Mouse (Mus musculus) kidney, embryonic 14.5 days (tissue): Measurements from ENCODE around the gene Gpx7. TPM values are rescaled to one million over a fixed set of nuclear protein-coding genes. Genes with fewer than 3 reads are reported as not detected.
"Not testable (repeated sequence)": the region's sequence is repeated elsewhere in the genome, so short reads cannot be mapped to it uniquely, and the experiment has no call there.

Source experiments
- ATAC-seq: fragments of 200-750 bp; cut with Nextera tagmentation; 2 replicates; pipeline ENCODE4 v1.8.0; 2017; ENCODE audit warnings: moderate number of reproducible peaks, mild to moderate bottlenecking, moderate TSS enrichment, moderate library complexity; ENCODE audit not compliant: low FRiP score, low TSS enrichment
- H3K27ac ChIP-seq: fragments of 300-500 bp; sonication (generic); 2 replicates; pipeline ENCODE4 v1.5.1; 2014; ENCODE audit warnings: low read depth, mild to moderate bottlenecking, low read length, moderate library complexity, mixed read lengths
- H3K27me3 ChIP-seq: fragments of 300-500 bp; sonication (generic); 2 replicates; pipeline ENCODE4 v1.6.1; 2014; ENCODE audit warnings: mild to moderate bottlenecking, low read length; ENCODE audit not compliant: control insufficient read depth, insufficient read depth
- H3K36me3 ChIP-seq: fragments of 300-500 bp; sonication (generic); 2 replicates; pipeline ENCODE4 v1.6.1; 2014; ENCODE audit warnings: low read length, mixed read lengths; ENCODE audit not compliant: control insufficient read depth, insufficient read depth
- H3K4me1 ChIP-seq: fragments of 300-500 bp; sonication (generic); 2 replicates; pipeline ENCODE4 v1.6.1; 2014; ENCODE audit warnings: low read length, mixed read lengths; ENCODE audit not compliant: control insufficient read depth, insufficient read depth
- H3K4me2 ChIP-seq: fragments of 300-500 bp; sonication (generic); replicated peaks from 2 replicates; pipeline ENCODE4 v1.6.1; 2014; ENCODE audit warnings: low read depth, mild to moderate bottlenecking, low read length
- H3K4me3 ChIP-seq: fragments of 300-500 bp; sonication (generic); 2 replicates; pipeline ENCODE4 v1.5.1; 2014; ENCODE audit warnings: mild to moderate bottlenecking, low read length
- H3K9ac ChIP-seq: fragments of 300-500 bp; sonication (generic); 2 replicates; pipeline ENCODE4 v1.6.1; 2014; ENCODE audit warnings: low read depth, mild to moderate bottlenecking, low read length, moderate library complexity
- H3K9me3 ChIP-seq: fragments of 300-500 bp; sonication (generic); 2 replicates; pipeline ENCODE4 v1.6.1; 2016; ENCODE audit warnings: low read length; ENCODE audit not compliant: control insufficient read depth
- WGBS: fragments of 180-500 bp; shearing (Covaris S2); extraction: QIAGEN DNeasy Blood & Tissue Kit; methylation state at CpG from one replicate; pipeline ENCODE4 v1.1.7; 2014; 5-methylcytosine and 5-hydroxymethylcytosine counted together
- polyA plus RNA-seq: library from polyadenylated mRNA; unstranded; fragments of >200 nt; fragmentation: Nextera tagmentation; extraction: Ambion mirVana; gene quantifications from 2 replicates; pipeline ENCODE4 v1.2.1, GENCODE M21; 2014

Gpx7 gene
- polyA plus RNA-seq, 1 experiment from 2014 or later = 52.1 TPM

- 3% methylated on average over 18 of the region's 18 CpGs for WGBS
- no peaks in the 10 kb centered on the region for H3K27me3 ChIP-seq
- no peaks in the 10 kb centered on the region for H3K36me3 ChIP-seq
- H3K4me2 ChIP-seq = peak overlapping the region; percentile 33
- peak overlapping the region; percentile 44 for H3K9ac ChIP-seq
- no peaks in the 10 kb centered on the region for H3K9me3 ChIP-seq
- peak; percentile 90 for ATAC-seq
- H3K4me1 ChIP-seq = peaks cover 39% of the 10 kb centered on the region
- no peak overlapping the region for H3K4me3 ChIP-seq
- H3K27ac ChIP-seq = peak overlapping the region; percentile 96
Observed at GRCm38 (mm10) chr4:108362321-108363261, 44.2 kb downstream of the Gpx7 start.

- peak; percentile 58 for ATAC-seq
- Histone ChIP-seq H3K4me3 (peak overlapping the region; percentile 3; the same call in 1 of the 2 replicates), H3K9ac (peak overlapping the region; percentile 29; the same call in 1 of the 2 replicates), H3K9me3 (no peaks in the 10 kb centered on the region), H3K4me1 (peaks cover 46% of the 10 kb centered on the region), H3K36me3 (no peaks in the 10 kb centered on the region), H3K27me3 (no peaks in the 10 kb centered on the region), H3K4me2 (peak overlapping the region; percentile 41), H3K27ac (peak overlapping the region; percentile 88)
- 6% methylated on average over 28 of the region's 28 CpGs for WGBS
Observed at GRCm38 (mm10) chr4:108360136-108361055, 46.4 kb downstream of the Gpx7 start.

- Histone ChIP-seq H3K9ac (no peak overlapping the region), H3K9me3 (no peaks in the 10 kb centered on the region), H3K27ac (no peak overlapping the region), H3K27me3 (no peaks in the 10 kb centered on the region), H3K4me1 (peaks cover 43% of the 10 kb centered on the region), H3K36me3 (no peaks in the 10 kb centered on the region), H3K4me3 (no peak overlapping the region), H3K4me2 (no peak overlapping the region)
- WGBS = 46% methylated on average over 4 of the region's 4 CpGs
- no peak for ATAC-seq
Observed at GRCm38 (mm10) chr4:108358498-108358897, 48.3 kb downstream of the Gpx7 start.

GRCm38 (mm10) chr4:108357458-108357857 is 49.3 kb downstream of the Gpx7 start:
- Histone ChIP-seq H3K9me3 (no peaks in the 10 kb centered on the region), H3K4me2 (no peak overlapping the region), H3K4me1 (peaks cover 33% of the 10 kb centered on the region), H3K36me3 (no peaks in the 10 kb centered on the region), H3K9ac (no peak overlapping the region), H3K4me3 (no peak overlapping the region), H3K27ac (no peak overlapping the region), H3K27me3 (no peaks in the 10 kb centered on the region)
- ATAC-seq = no peak
- WGBS = 81% methylated on average over 8 of the region's 8 CpGs

GRCm38 (mm10) chr4:108353591-108353990 is 53.2 kb downstream of the Gpx7 start:
- ATAC-seq, H3K4me3 ChIP-seq, H3K9me3 ChIP-seq, H3K27ac ChIP-seq, H3K4me2 ChIP-seq, H3K9ac ChIP-seq, H3K36me3 ChIP-seq, H3K27me3 ChIP-seq: not testable (repeated sequence)
- H3K4me1 ChIP-seq = peaks cover 45% of the 10 kb centered on the region

- WGBS = 3% methylated on average over 8 of the region's 8 CpGs
- peak; percentile 91 for ATAC-seq
- H3K9me3 ChIP-seq = no peaks in the 10 kb centered on the region
- H3K4me2 ChIP-seq = no peak overlapping the region
- H3K4me1 ChIP-seq = peaks cover 47% of the 10 kb centered on the region
- H3K27me3 ChIP-seq = no peaks in the 10 kb centered on the region
- H3K27ac ChIP-seq = peak overlapping the region; percentile 56
- no peaks in the 10 kb centered on the region for H3K36me3 ChIP-seq
- no peak overlapping the region for H3K9ac ChIP-seq
- H3K4me3 ChIP-seq = no peak overlapping the region
Observed at GRCm38 (mm10) chr4:108350819-108351218, 55.9 kb downstream of the Gpx7 start.

Other genes starting within 250 kb of the Gpx7 start
- 37.7 and 43.9 TPM in 2 replicates for gene Echdc2, start 241.5 kb downstream of the Gpx7 start, polyA plus RNA-seq
- 0.37 and 0.61 TPM in 2 replicates for gene Zyg11a, start 188.9 kb downstream of the Gpx7 start, polyA plus RNA-seq
- 9.4 and 17.2 TPM in 2 replicates for gene Zyg11b, start 105.9 kb downstream of the Gpx7 start, polyA plus RNA-seq
- gene Coa7, start 78.8 kb downstream of the Gpx7 start, polyA plus RNA-seq = 58.1 and 67.7 TPM in 2 replicates
- 0.92 and 0.96 TPM in 2 replicates for gene Shisal2a, start 23.6 kb downstream of the Gpx7 start, polyA plus RNA-seq
- gene Tut4, start 52.5 kb upstream of the Gpx7 start, polyA plus RNA-seq = 88.8 and 102 TPM in 2 replicates
- gene Prpf38a, start 172.4 kb upstream of the Gpx7 start, polyA plus RNA-seq = 96.5 and 111 TPM in 2 replicates
- 8.3 and 11.8 TPM in 2 replicates for gene Orc1, start 172.5 kb upstream of the Gpx7 start, polyA plus RNA-seq
- 19.6 and 31.8 TPM in 2 replicates for gene Cc2d1b, start 213.0 kb upstream of the Gpx7 start, polyA plus RNA-seq